Mouse (Mus musculus): ENCODE results near the gene Snx30.

DNA sequence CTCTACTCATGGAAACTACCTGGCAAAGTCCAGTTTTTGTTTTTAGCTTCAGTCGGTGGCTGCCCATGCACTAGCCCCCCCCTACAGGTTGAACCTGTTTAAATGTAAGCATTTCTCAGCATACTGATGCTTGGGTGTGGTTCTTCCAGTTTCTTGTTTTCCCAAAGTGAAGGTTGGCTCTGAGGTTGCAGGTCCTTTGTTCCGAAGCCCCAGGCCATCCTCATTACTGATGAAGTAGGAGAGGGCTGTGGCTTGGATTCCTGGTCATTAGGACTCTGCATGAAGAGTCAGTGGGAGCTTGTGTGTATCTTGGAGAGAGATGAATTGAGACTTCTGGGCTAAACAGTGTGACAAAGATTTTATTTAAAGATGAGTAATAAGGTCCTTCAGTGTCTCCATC lies 75.6 kb downstream of the Snx30 start:
- no peak for TF ChIP-seq CTCF (IDR thresholded peaks at IDR 0.05; ENCODE audit: low read depth)
- no peak for TF ChIP-seq EP300 (IDR thresholded peaks at IDR 0.05; ENCODE audit: low read depth)

Measured in liver, embryonic 14.5 days (tissue).